Mouse (Mus musculus): ENCODE results near the gene Jmjd6. TPM values are rescaled to one million over a fixed set of nuclear protein-coding genes. Genes with fewer than 3 reads are reported as not detected.
"Not testable (repeated sequence)": the region's sequence is repeated elsewhere in the genome, so short reads cannot be mapped to it uniquely, and the experiment has no call there.

Gene Jmjd6
- polyA plus RNA-seq, 1 experiment = 23.8 TPM

DNA sequence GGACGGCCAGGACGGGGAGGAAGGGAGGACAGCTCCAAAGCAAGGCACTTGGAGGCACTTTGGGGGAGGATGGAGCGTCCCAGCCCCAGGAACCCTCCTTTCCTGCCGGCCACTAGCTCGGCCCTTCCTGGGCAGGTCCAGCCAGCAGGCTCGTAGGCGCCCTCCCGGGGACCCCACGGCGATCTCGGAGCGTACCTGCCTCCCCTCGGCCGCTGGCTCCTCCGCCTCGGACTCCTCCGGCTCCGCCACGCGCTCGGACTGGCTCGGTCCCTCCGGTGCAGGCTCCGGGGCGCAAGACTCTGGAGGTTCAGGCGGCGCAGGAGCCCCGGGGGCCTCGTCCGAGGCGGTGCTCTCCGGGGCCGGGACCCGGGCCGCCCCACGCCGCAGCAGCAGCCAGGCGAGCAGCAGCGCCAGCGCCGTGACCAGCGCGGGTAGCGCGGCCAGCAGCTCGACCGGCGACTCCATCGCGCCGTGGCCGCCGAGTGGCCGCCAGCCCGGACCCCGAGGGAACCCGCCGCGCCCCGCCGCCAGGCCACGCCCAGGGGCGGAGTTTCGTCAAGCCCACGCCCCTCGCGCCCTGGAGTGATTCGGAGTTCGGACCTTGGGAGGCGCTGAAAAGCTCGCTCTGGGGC is 15.6 kb downstream of the Jmjd6 start, which contains the start of gene Mxra7:
Mxra7 (minus strand) TSS at position 513 of the 632 bp plus-strand sequence.
- peak; percentile 86 for DNase-seq
- Histone ChIP-seq H3K4me3 (replicated peaks; ENCODE audit: extremely low read depth, low read depth, low read length) (peak within 1 kb of the TSS; percentile 75), H3K4me1 (ENCODE audit: control insufficient read depth, insufficient read depth, low read length) (peaks cover 9% of the 10 kb centered on the region)
- 1% methylated on average over 69 of the region's 71 CpGs for WGBS
- no peak for TF ChIP-seq CTCF (IDR thresholded peaks at IDR 0.05; ENCODE audit: insufficient read depth, low read length)
- peak; percentile 69; the same call in 1 of the 2 replicates for TF ChIP-seq POLR2A (IDR thresholded peaks at IDR 0.05; ENCODE audit: borderline replicate concordance, extremely low read depth, low read depth, low read length)

DNA sequence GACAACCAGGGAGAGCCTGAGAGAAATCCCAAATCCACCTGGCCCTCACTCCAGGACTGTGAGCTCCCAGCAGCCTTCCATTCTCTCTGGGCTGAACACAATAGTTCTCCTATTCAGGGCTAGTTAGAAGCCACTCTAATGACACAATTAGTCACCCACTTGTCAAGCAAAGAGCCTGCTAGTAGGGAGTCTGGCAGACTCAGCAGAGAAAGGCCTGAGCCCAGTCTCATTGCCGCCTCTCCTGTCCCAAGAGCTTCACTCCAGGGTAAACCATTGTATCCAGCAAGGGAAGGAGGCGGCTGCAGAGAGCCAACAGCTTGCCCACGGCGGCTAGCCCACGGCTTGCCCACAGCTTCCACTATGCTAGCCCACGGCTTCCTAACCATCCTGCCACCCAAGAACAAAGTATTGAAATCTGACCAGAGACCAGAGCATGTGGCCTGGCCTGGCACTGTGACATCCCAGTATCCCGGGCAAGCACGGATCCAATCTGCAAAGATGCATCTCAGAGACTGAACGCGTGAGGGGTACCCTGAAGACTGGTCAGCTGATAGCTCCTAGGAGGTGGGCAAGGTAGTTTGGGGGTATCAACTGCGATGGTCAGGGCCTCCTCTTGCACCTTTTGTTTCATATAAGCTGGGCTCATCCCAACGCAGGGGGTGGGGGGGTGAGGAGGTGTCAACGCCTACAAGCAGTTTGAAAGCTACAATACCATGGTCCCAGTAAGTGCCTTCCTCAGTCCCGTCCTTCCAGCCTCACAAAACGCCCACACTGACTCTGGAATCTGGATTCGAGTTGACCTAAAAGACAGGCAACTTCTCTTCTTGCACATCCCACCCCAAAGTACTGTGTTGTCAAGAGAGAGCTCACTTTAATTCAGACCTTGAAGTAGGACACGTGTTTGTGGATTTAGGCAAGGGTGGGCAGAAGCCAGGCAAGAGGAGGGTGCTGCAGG is 16.4 kb downstream of the Jmjd6 start:
- DNase-seq = no peak
- H3K4me3 ChIP-seq (replicated peaks; ENCODE audit: extremely low read depth, low read depth, low read length) = peak overlapping the region; percentile 75
- peaks cover 14% of the 10 kb centered on the region for H3K4me1 ChIP-seq (ENCODE audit: control insufficient read depth, insufficient read depth, low read length)
- TF ChIP-seq POLR2A (IDR thresholded peaks at IDR 0.05; ENCODE audit: borderline replicate concordance, extremely low read depth, low read depth, low read length) (no peak), CTCF (IDR thresholded peaks at IDR 0.05; ENCODE audit: insufficient read depth, low read length) (no peak)
- 29% methylated on average over 17 of the region's 17 CpGs for WGBS

DNA sequence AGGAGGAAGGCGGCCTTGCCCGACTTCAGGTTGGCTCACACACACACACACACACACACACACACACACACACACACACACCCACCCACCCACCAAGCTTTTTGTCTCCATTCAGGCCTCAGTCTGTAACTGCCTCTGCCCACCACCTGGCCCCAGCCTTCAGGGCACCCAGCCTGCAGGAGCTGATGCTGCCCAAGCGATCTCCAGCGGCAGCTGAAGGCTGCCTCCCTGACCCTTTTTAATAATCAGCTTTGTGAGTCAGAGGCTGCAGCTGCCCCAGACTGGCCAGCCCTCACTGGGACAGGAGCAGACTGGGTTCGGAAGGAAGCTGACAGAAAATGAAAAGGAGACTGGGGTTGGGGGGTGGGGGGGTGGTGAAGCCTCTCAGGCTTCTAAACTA is 18.0 kb downstream of the Jmjd6 start:
- no peak for TF ChIP-seq POLR2A (IDR thresholded peaks at IDR 0.05; ENCODE audit: borderline replicate concordance, extremely low read depth, low read depth, low read length)
- TF ChIP-seq CTCF (IDR thresholded peaks at IDR 0.05; ENCODE audit: insufficient read depth, low read length) = no peak
- no peak for DNase-seq

DNA sequence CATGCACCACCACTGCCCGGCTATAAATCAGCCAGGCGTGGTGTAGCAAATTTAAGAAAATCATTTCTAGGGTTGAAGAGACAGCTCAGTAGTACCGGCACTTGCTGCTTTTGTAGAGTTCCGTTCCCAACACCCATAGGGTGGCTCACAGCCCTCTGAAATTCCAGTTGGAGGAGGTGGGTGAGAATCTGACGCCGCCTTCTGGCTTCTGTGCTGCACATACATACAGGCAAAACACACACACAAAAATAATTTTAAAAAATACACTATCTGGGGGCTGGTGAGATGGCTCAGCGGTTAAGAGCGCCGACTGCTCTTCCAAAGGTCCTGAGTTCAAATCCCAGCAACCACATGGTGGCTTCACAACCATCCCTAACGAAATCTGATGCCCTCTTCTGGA is 19.4 kb downstream of the Jmjd6 start:
- peaks cover 36% of the 10 kb centered on the region for H3K4me1 ChIP-seq (ENCODE audit: control insufficient read depth, insufficient read depth, low read length)
- DNase-seq; H3K4me3 ChIP-seq (replicated peaks; ENCODE audit: extremely low read depth, low read depth, low read length): not testable (repeated sequence)
- WGBS = 96% methylated on average over 10 of the region's 10 CpGs

More for the DNA sequence above, 18.0 kb downstream of the Jmjd6 start:
- 52% methylated on average over 5 of the region's 5 CpGs for WGBS
- peaks cover 27% of the 10 kb centered on the region for H3K4me1 ChIP-seq (ENCODE audit: control insufficient read depth, insufficient read depth, low read length)
- H3K4me3 ChIP-seq (replicated peaks; ENCODE audit: extremely low read depth, low read depth, low read length) = no peak overlapping the region

DNA sequence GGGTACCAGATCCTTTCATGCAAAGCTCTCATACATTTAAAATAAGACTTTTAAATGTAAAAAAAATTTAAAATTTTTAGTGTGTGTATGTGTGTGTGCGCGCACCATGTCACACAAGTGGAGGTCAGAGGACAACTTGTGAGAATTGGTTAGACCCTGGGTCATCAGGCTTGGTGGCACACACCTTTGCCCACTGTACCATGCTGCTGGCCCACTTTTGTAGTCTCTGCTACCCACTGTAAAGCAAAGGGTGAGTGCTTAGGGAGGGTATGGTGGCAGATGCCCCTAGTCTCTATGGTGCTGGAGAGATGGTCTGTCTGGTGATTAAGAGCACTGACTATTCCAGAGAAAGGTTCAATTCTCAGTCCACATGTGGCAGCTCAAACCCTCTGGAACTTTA is 20.0 kb downstream of the Jmjd6 start:
- 100% methylated on average over 2 of the region's 2 CpGs for WGBS
- TF ChIP-seq POLR2A (IDR thresholded peaks at IDR 0.05; ENCODE audit: borderline replicate concordance, extremely low read depth, low read depth, low read length) = no peak
- no peak for TF ChIP-seq CTCF (IDR thresholded peaks at IDR 0.05; ENCODE audit: insufficient read depth, low read length)
- Histone ChIP-seq H3K4me3 (replicated peaks; ENCODE audit: extremely low read depth, low read depth, low read length) (no peak overlapping the region), H3K4me1 (ENCODE audit: control insufficient read depth, insufficient read depth, low read length) (peaks cover 35% of the 10 kb centered on the region)
- no peak for DNase-seq

DNA sequence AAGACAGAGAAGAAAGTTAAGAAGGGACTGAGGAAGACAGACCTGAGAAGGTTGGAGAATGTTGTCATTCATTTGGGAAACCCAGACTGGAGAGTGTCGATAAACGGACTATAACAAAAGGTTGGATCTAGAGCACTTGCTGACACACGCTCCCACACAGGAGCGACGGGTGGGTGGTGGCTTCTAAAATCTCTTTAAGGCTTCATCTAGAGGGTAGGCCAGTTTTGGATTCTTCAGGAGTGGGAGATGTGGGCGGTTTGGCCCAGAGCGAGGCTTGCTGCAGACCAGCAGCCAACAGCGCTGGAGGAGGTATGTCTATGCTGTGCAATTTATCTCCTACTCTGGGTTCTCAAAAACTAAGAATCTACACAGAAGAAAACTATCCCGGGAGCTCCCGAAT is 20.6 kb downstream of the Jmjd6 start:
- H3K4me1 ChIP-seq (ENCODE audit: control insufficient read depth, insufficient read depth, low read length) = peaks cover 34% of the 10 kb centered on the region
- 65% methylated on average over 10 of the region's 10 CpGs for WGBS
- no peak for TF ChIP-seq CTCF (IDR thresholded peaks at IDR 0.05; ENCODE audit: insufficient read depth, low read length)
- no peak for TF ChIP-seq POLR2A (IDR thresholded peaks at IDR 0.05; ENCODE audit: borderline replicate concordance, extremely low read depth, low read depth, low read length)
- no peak for DNase-seq
- no peak overlapping the region for H3K4me3 ChIP-seq (replicated peaks; ENCODE audit: extremely low read depth, low read depth, low read length)

DNA sequence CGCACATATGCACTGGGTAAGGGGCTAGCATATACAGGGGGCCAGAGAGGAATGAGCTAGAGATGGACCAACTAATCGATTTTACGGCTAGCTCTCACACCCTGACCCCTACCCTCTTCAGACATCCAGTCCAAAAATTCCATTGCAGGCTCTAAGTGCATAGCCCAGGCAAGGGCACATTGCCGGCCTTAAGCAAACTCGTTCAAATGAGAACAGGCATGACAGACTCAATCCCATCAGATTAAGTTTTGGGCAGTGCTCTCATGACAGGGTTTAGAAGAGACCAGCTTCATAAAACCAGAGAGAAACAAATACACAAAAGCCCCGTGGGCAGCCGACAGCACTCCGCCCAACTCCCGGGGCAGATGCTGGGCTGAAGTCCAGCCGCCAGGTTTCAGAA is 21.0 kb downstream of the Jmjd6 start:
- H3K4me1 ChIP-seq (ENCODE audit: control insufficient read depth, insufficient read depth, low read length) = peaks cover 34% of the 10 kb centered on the region
- WGBS = 41% methylated on average over 10 of the region's 10 CpGs

DNA sequence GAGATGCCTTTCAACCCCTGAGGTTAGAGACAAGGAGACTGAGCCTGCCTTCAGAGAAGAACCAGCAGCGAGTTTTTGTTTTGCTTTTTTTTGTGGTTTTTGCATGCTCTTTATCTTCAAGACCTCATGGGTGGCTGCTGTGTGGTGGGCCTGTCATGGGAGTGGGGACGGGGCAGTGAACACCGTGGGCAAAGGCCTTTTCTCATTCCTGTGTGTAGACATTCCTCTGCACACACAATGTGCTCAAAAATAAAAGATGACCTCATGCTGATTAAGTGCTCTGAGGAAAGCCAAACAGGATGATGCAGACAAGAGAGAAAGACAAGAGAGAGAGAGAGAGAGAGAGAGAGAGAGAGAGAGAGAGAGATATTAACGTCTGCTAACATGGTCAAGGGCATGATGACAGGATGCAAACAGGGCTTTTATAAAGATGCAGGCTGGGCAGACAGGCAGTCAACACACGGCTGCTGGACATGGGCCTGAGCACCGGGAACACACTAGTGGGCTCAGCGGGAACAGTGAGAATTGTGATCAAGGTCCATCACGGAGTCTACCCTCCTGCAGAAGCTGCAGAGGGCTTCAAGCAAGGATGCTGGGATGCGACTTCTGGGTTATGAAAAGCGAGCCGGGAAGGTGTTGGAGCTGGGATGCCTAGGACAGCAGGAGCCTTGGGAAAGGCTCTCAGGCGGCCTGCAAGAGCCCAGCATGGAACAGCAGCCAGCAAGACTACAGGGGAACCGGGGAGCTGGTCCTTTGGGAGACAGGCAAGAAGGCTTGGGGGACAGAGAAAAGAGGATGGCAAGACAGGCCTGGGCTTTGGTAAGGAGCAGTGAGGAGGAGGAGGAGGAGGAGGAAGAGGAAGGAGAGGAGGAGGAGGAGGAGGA is 21.9 kb downstream of the Jmjd6 start:
- Histone ChIP-seq H3K4me3 (replicated peaks; ENCODE audit: extremely low read depth, low read depth, low read length) (peak overlapping the region; percentile 7), H3K4me1 (ENCODE audit: control insufficient read depth, insufficient read depth, low read length) (peaks cover 37% of the 10 kb centered on the region)
- no peak for DNase-seq
- no peak for TF ChIP-seq CTCF (IDR thresholded peaks at IDR 0.05; ENCODE audit: insufficient read depth, low read length)
- peak; percentile 29; the same call in 1 of the 2 replicates for TF ChIP-seq POLR2A (IDR thresholded peaks at IDR 0.05; ENCODE audit: borderline replicate concordance, extremely low read depth, low read depth, low read length)
- 36% methylated on average over 13 of the region's 13 CpGs for WGBS

More for the DNA sequence above, 21.0 kb downstream of the Jmjd6 start:
- TF ChIP-seq CTCF (IDR thresholded peaks at IDR 0.05; ENCODE audit: insufficient read depth, low read length) (no peak), POLR2A (IDR thresholded peaks at IDR 0.05; ENCODE audit: borderline replicate concordance, extremely low read depth, low read depth, low read length) (no peak)
- no peak for DNase-seq
- no peak overlapping the region for H3K4me3 ChIP-seq (replicated peaks; ENCODE audit: extremely low read depth, low read depth, low read length)
